Mouse (Mus musculus): ENCODE results near the gene Adck1. TPM values are rescaled to one million over a fixed set of nuclear protein-coding genes. Genes with fewer than 3 reads are reported as not detected.
A peak's percentile ranks its signal among the peaks of the same experiment; 100 is the strongest.
"Not testable (repeated sequence)": the region's sequence is repeated elsewhere in the genome, so short reads cannot be mapped to it uniquely, and the experiment has no call there.

The Adck1 gene
- polyA plus RNA-seq (2016; fragmentation: Nextera tagmentation; extraction: Ambion mirVana): 19.8 and 22.4 TPM in 2 replicates

DNA sequence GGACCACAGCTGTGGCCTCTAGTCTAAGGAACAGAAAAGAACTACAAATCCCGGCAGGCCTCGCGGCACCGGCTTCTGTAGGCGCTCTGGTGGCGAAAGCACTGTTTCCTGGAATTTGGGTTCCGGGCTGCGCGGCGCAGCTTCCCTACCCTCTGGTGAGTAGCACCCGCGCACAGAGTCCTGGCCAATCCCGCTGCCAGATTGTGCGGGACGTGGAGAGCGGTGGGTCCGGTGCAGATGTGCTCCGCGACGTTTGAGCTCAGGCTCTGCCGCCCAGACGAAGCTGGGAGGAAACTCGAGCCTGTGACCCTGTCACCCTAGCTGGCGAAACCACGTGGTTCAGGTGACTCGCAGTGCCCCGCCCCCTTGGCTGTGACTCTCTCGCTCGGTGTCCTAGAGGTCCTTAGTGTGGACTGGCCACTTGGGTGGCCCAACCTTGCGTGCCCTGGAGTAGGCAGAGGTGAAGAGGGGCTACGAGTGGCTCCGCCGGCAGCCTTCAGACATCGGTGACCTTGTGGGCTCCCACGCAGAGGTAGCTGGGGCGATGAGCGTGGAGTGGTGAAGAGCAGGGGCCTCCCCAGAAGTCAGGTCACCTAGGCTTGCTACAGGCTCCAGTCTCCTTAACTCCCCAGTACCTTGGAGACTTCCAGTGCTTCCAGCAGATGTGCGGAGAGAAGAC is at the start of gene Adck1:
Adck1 (plus strand) TSS at position 114 of the 679 bp plus-strand sequence.
- peak within 1 kb of the TSS; percentile 79 for H3K4me3 ChIP-seq
- no peaks in the 10 kb centered on the region for H3K9me3 ChIP-seq
- peaks cover 8% of the 10 kb centered on the region for H3K4me1 ChIP-seq
- DNase-seq (ENCODE audit: extremely low spot score, low spot score): peak; percentile 88
- H3K27ac ChIP-seq: peak within 1 kb of the TSS; percentile 88
- H3K36me3 ChIP-seq (replicated peaks): no peaks in the 10 kb centered on the region
- H3K27me3 ChIP-seq (ENCODE audit: poor library complexity, severe bottlenecking): no peaks in the 10 kb centered on the region
- WGBS: under 1% methylated on average over 38 of the region's 38 CpGs

DNA sequence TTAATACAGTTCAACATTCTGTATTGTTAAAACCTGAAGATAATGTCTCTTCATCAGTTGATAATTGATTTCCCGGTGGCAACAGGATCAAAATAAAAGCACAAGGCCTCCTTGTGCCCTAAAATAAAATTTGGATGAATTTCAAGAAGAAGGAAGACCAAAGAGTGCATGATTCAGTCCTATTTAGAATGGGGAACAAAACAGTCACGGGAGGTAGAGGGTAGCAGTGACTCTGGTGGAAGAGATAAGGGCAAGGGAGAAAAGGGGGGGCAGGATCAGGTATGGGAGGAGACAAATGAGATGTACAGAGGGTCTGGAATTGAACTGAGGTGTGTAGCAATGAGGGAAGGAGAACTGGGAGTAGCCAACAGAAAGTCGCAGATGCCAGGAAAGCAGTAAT is 45.8 kb upstream of the Adck1 start:
- no peaks in the 10 kb centered on the region; the same call in 1 of the 2 replicates for H3K9me3 ChIP-seq

DNA sequence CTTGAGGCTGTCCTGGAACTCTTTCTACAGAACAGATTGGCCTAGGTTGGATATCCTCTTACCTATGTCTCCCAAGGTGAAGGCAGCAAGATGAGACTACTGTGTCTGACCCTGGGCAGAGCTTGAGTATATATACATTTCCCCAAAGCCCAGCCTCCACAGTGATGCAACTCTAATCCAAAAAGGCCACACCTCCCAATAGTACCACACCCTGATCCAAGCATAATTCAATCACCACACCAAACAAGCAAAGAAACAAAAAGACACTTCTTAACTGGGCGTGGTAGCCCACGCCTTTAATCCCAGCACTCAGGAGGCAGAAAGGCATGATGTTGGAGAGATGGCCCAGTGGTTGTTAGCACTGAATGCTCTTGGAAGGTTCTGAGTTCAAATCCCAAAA is 36.4 kb upstream of the Adck1 start, which contains the start of gene Gm5039:
Gm5039 (minus strand) TSS at position 101 of the 400 bp plus-strand sequence.
- not testable (repeated sequence) for H3K4me3 ChIP-seq; H3K27me3 ChIP-seq (ENCODE audit: poor library complexity, severe bottlenecking); H3K36me3 ChIP-seq (replicated peaks); DNase-seq (ENCODE audit: extremely low spot score, low spot score); H3K9me3 ChIP-seq; H3K4me1 ChIP-seq; H3K27ac ChIP-seq
- 89% methylated on average over 2 of the region's 2 CpGs for WGBS

More for the DNA sequence above, 45.8 kb upstream of the Adck1 start:
- Histone ChIP-seq H3K4me1 (no peaks in the 10 kb centered on the region), H3K4me3 (no peak overlapping the region), H3K27ac (no peak overlapping the region), H3K27me3 (ENCODE audit: poor library complexity, severe bottlenecking) (no peaks in the 10 kb centered on the region), H3K36me3 (replicated peaks) (no peaks in the 10 kb centered on the region)
- DNase-seq (ENCODE audit: extremely low spot score, low spot score): no peak
- WGBS: 89% methylated on average over 3 of the region's 3 CpGs

DNA sequence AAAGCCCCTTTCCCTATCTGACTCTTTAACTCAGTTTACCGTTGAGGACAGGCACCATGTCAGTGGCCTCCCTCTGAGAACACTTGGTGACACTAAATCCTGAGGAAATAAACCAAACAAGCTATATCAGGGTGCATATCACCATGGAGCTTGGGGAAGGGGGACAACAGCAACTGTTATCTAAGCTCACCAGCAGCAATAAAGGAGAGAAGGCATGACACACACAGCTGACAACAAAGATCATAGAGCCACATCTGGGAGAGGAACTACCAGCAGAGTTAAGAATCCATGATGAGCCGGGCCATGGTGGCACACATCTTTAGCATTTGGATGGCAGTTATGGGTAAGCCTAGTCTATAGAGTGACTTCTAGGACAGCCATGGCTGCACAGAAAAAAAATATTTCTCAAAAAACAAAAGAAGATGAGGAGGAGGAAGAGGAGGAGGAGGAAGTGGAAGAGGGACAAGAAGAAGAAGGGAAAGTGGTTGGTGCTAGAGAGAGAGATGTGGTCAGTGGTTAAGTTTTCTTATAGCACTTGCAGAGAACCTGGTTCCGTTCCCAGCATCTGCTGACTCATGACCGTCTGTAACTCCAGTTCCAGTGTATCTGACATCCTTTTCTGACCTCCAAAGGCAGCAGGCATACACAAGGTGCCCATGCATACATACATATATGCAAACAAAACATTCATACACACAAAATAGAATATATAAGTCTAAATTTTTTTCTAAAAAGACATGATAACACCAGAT is 23.5 kb upstream of the Adck1 start:
- H3K27me3 ChIP-seq (ENCODE audit: poor library complexity, severe bottlenecking); H3K27ac ChIP-seq; H3K4me3 ChIP-seq; DNase-seq (ENCODE audit: extremely low spot score, low spot score); H3K4me1 ChIP-seq; H3K9me3 ChIP-seq; H3K36me3 ChIP-seq (replicated peaks): not testable (repeated sequence)
- 79% methylated on average over 4 of the region's 4 CpGs for WGBS

DNA sequence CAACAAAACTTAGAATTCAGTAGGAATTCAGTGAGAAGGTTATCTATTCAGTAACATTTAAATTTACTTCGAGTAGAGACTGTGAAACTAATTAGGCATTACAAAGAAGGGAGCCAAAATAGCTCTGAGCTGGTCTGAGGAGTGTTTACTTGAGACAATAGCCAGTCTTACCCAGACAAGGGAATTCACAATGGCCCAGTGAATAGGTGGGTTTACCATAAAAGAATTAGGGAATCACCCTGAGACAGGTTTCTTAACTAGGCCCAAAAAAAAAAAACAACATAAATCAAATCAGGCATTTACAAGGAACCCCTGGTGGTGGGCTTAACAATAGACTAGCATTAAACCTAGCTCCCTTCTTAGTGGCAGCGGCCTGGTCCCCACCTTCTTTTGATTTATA is 19.1 kb upstream of the Adck1 start:
- H3K27me3 ChIP-seq (ENCODE audit: poor library complexity, severe bottlenecking); H3K27ac ChIP-seq; DNase-seq (ENCODE audit: extremely low spot score, low spot score); H3K4me3 ChIP-seq; H3K36me3 ChIP-seq (replicated peaks); H3K4me1 ChIP-seq: not testable (repeated sequence)
- 16% methylated on average over 2 of the region's 2 CpGs for WGBS
- peaks cover 11% of the 10 kb centered on the region for H3K9me3 ChIP-seq

DNA sequence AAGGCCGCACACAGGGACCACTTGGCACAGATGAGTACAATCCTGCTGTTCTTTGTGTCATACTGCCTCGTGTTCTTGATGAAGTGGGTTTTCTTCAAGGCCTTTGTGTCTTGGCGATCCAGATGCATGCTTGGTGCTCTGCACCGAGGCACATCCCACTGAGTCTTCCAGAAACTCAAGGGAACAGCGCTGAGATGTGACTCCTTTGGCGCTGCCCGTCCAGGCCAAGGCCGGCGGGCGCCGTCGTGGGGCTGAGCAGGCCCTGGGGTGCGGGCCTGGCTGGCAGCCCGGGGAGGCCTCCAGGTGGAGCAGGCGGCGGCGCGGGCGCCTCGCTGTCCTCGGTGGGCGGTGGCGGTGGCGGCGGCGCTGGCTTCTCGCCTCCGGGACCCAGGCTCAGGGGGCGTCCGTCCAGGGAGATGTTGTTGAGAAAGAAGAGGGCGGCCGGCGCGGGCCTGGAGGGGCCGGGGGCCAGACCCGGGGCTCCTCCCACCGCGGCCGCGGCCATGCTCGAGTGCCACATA is 6.1 kb upstream of the Adck1 start:
- no peaks in the 10 kb centered on the region for H3K9me3 ChIP-seq
- H3K27ac ChIP-seq: peak overlapping the region; percentile 79
- DNase-seq (ENCODE audit: extremely low spot score, low spot score): peak; percentile 25
- peaks cover 9% of the 10 kb centered on the region for H3K27me3 ChIP-seq (ENCODE audit: poor library complexity, severe bottlenecking)
- WGBS: 16% methylated on average over 41 of the region's 41 CpGs
- H3K36me3 ChIP-seq (replicated peaks): no peaks in the 10 kb centered on the region
- peak overlapping the region; percentile 50 for H3K4me3 ChIP-seq
- peaks cover 10% of the 10 kb centered on the region for H3K4me1 ChIP-seq

DNA sequence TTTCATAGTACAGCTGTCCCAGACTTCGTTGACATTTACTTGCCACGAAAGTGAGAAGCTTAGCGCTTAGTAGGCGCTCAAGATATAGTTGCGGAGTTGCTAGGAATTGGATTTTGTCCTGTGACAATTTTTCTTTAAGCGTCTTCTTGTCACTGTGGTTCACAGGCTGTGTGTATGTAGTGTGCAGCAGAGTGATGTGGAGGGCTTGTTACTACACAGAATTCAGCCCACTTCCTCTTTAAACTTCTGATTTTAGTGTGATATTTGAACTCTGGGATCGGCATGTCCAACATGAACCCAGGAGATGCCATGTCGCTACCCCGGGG is 729 bp downstream of the Adck1 start:
- Histone ChIP-seq H3K4me3 (peak overlapping the region; percentile 79), H3K27ac (peak overlapping the region; percentile 88), H3K36me3 (replicated peaks) (no peaks in the 10 kb centered on the region), H3K9me3 (no peaks in the 10 kb centered on the region), H3K27me3 (ENCODE audit: poor library complexity, severe bottlenecking) (no peaks in the 10 kb centered on the region), H3K4me1 (peaks cover 8% of the 10 kb centered on the region)
- no peak for DNase-seq (ENCODE audit: extremely low spot score, low spot score)
- WGBS: 56% methylated on average over 9 of the region's 9 CpGs

DNA sequence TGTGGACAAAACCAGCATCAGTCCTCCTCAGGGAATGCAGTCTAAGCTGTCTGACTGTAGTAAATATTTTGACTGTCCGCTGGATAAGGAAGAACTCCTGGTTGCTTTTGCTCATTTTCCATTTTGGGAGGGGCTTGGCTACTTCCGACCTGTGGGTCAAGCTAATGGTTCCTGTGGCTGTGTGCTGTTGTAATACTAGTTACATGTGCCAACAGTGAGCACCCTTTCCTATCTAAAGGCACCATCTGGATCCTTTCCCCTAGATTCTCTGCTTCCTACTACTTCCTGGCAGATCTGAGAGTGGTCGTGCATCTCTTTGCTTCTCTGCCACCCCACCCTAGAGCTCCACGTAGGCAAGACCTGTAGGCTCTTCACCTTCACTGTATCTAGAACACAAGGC is 7.3 kb downstream of the Adck1 start:
- DNase-seq (ENCODE audit: extremely low spot score, low spot score): no peak
- H3K4me1 ChIP-seq: peaks cover 6% of the 10 kb centered on the region; the same call in 1 of the 2 replicates
- H3K27me3 ChIP-seq (ENCODE audit: poor library complexity, severe bottlenecking): no peaks in the 10 kb centered on the region
- no peak overlapping the region for H3K27ac ChIP-seq
- no peaks in the 10 kb centered on the region for H3K36me3 ChIP-seq (replicated peaks)
- H3K9me3 ChIP-seq: no peaks in the 10 kb centered on the region
- no peak overlapping the region for H3K4me3 ChIP-seq
- 87% methylated on average over 4 of the region's 4 CpGs for WGBS

DNA sequence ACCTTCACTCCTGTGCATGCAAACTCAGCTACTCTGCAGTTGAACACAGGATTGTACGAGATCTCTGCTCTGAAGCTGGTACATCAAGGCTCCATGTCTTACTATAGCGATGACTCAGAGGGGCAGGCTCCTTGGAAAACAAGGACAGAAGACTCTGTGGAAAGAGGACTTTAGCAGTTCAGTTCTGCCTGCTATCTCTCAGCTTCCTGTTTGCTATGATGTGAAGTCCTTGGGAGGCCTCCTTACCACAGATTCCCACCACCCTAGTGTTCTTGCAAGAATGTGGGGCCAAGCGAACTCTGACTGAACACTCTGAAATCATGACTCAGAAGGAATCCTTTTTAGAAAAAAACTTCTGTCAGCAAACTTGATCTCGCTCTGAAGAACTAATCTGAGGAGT is 8.3 kb downstream of the Adck1 start:
- peaks cover 6% of the 10 kb centered on the region; the same call in 1 of the 2 replicates for H3K4me1 ChIP-seq

DNA sequence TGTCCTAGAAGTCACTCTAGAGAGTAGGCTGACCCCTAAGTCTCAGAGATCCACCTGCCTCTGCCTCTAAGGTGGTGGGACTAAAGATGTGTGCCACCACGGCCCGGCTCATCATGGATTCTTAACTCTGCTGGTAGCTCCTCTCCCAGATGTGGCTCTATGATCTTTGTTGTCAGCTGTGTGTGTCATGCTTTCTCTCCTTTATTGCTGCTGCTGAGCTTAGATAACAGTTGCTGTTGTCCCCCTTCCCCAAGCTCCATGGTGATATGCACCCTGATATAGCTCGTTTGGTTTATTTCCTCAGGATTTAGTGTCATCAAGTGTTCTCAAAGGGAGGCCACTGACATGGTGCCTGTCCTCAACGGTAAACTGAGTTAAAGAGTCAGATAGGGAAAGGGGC is 9.3 kb downstream of the Adck1 start:
- not testable (repeated sequence) for DNase-seq (ENCODE audit: extremely low spot score, low spot score); H3K9me3 ChIP-seq; H3K27ac ChIP-seq; H3K4me3 ChIP-seq; H3K27me3 ChIP-seq (ENCODE audit: poor library complexity, severe bottlenecking); H3K36me3 ChIP-seq (replicated peaks); H3K4me1 ChIP-seq
- 94% methylated on average over 4 of the region's 4 CpGs for WGBS

More for the DNA sequence above, 8.3 kb downstream of the Adck1 start:
- H3K27me3 ChIP-seq (ENCODE audit: poor library complexity, severe bottlenecking): no peaks in the 10 kb centered on the region
- no peak for DNase-seq (ENCODE audit: extremely low spot score, low spot score)
- H3K36me3 ChIP-seq (replicated peaks): no peaks in the 10 kb centered on the region
- WGBS: 91% methylated on average over 4 of the region's 4 CpGs
- H3K9me3 ChIP-seq: no peaks in the 10 kb centered on the region
- H3K27ac ChIP-seq: no peak overlapping the region
- H3K4me3 ChIP-seq: no peak overlapping the region

DNA sequence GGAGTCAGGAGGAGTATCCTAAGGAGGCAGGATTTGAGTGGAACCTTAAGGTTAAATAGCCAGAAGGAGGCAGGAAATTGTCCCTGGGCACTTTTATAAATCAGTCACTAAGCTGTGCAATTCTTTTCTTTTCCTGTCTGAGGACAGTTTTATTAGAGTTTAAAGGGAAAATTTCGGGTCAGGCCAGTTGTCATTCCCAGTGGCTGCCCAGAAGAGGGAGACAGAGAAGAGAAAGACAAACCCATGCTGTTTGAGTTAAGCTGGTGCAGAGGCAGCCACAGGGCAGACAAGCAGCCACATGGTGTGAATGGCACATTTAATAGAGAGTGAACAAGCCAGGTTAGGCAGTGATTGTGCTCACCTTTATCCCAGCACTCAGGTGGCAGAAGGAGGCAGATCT is 10.0 kb downstream of the Adck1 start:
- not testable (repeated sequence) for H3K9me3 ChIP-seq; H3K4me3 ChIP-seq; H3K36me3 ChIP-seq (replicated peaks); H3K27ac ChIP-seq; H3K27me3 ChIP-seq (ENCODE audit: poor library complexity, severe bottlenecking); H3K4me1 ChIP-seq; DNase-seq (ENCODE audit: extremely low spot score, low spot score)
- 10% methylated on average over 1 of the region's 1 CpGs for WGBS

DNA sequence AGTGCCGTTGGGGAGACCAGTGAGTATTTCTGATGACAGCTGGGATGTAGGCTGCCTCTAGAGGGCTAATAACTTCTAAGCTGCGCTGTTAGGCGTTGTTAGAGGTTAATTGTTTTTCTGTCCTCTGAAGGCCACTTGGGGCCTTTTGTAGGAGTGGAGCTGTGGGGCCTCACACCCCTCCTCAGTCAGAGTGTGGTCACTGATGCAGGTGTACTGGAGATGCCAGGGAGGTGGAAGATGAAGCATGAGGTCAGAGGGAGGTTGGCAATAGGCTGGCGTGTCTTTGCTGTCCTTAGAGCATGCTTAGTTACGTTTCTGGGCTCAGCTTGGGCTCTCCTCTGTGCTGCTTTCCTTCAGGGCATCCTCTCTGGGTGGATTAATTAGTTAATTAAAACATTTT is 11.7 kb downstream of the Adck1 start:
- no peaks in the 10 kb centered on the region for H3K9me3 ChIP-seq
- WGBS: 78% methylated on average over 5 of the region's 5 CpGs
- no peak overlapping the region for H3K4me3 ChIP-seq
- no peaks in the 10 kb centered on the region for H3K27me3 ChIP-seq (ENCODE audit: poor library complexity, severe bottlenecking)
- no peak overlapping the region for H3K27ac ChIP-seq
- H3K4me1 ChIP-seq: peaks cover 8% of the 10 kb centered on the region; the same call in 1 of the 2 replicates
- no peak for DNase-seq (ENCODE audit: extremely low spot score, low spot score)
- H3K36me3 ChIP-seq (replicated peaks): no peaks in the 10 kb centered on the region

DNA sequence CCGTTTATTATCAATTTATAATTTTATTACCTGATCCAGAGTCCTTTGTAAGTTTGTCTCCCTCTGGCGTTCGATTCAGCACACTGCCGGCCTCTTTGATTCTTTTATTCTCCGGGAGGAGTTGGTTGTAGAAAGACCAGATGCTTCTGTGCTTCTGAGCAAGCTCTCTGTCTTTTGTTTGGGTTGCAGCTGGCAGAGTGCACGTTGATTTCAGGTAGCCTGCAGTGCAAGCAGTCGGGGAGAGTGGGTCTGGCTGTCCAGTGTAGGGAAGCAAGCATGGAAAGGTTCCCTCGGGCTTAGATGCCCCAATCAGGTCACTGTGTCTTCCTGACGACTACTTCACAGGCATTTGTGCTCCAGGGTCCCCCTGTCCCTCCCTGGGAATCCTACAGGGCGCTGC is 16.5 kb downstream of the Adck1 start:
- WGBS: 40% methylated on average over 10 of the region's 10 CpGs
- H3K27ac ChIP-seq: peak overlapping the region; percentile 33; the same call in 1 of the 2 replicates
- no peak for DNase-seq (ENCODE audit: extremely low spot score, low spot score)
- no peaks in the 10 kb centered on the region for H3K9me3 ChIP-seq
- H3K4me1 ChIP-seq: peaks cover 8% of the 10 kb centered on the region; the same call in 1 of the 2 replicates
- no peak overlapping the region for H3K4me3 ChIP-seq
- H3K36me3 ChIP-seq (replicated peaks): no peaks in the 10 kb centered on the region
- no peaks in the 10 kb centered on the region for H3K27me3 ChIP-seq (ENCODE audit: poor library complexity, severe bottlenecking)

All from forebrain, embryonic 10.5 days (tissue).